In genomic region chr8:55638716-55639115, GRCm38 (mm10) we compare ENCODE assay signal across 25 mouse cellular contexts.
A peak's percentile ranks its signal among the peaks of the same experiment; 100 is the strongest.
DNase-seq lines count a peak whose midpoint lies in the region; ATAC-seq lines count a peak whose summit lies in the region.
"Had no signal": no experiment of that assay in that cellular context is flagged by ENCODE, and none has a peak within 500 bp of the region (broad histone marks: within the 10 kb centered on the region; RNA-seq: fewer than 3 reads in every experiment).

No protein-coding gene starts in this region.

- ATAC-seq in kidney, embryonic 16.5 days (ENCODE audit: low FRiP score, low TSS enrichment): no peak
- ATAC-seq in kidney, embryonic 14.5 days (ENCODE audit: low FRiP score, low TSS enrichment): no peak
- ATAC-seq: activated CD4-positive, CD25-positive, alpha-beta regulatory T cell, adult 4 months; forebrain, embryonic 14.5 days; forebrain, embryonic 16.5 days had no signal

- no peaks in the 10 kb centered on the region for H3K4me1 ChIP-seq in kidney, embryonic 16.5 days (ENCODE audit: insufficient read depth, low read length)
- H3K4me1 ChIP-seq in kidney, embryonic 14.5 days (ENCODE audit: control insufficient read depth, insufficient read depth, low read length): no peaks in the 10 kb centered on the region
- H3K4me1 ChIP-seq: embryonic facial prominence, embryonic 13.5 days; embryonic facial prominence, embryonic 15.5 days; forebrain, embryonic 10.5 days; forebrain, embryonic 12.5 days had no signal

- no peaks in the 10 kb centered on the region for H3K27me3 ChIP-seq in kidney, embryonic 16.5 days (ENCODE audit: insufficient read depth, low read length)
- H3K27me3 ChIP-seq in kidney, embryonic 14.5 days (ENCODE audit: control insufficient read depth, insufficient read depth, low read length): no peaks in the 10 kb centered on the region
- H3K27me3 ChIP-seq: embryonic facial prominence, embryonic 13.5 days; embryonic facial prominence, embryonic 15.5 days; forebrain, embryonic 12.5 days had no signal

- H3K4me2 ChIP-seq in kidney, embryonic 16.5 days (replicated peaks; ENCODE audit: low read depth, low read length): no peak overlapping the region
- H3K4me2 ChIP-seq in kidney, embryonic 14.5 days (replicated peaks; ENCODE audit: low read depth, low read length): no peak overlapping the region
- H3K4me2 ChIP-seq: embryonic facial prominence, embryonic 13.5 days; embryonic facial prominence, embryonic 15.5 days; forebrain, embryonic 12.5 days had no signal

- H3K4me3 ChIP-seq in kidney, embryonic 16.5 days (ENCODE audit: low read length): no peak overlapping the region
- H3K4me3 ChIP-seq in kidney, embryonic 14.5 days (ENCODE audit: low read length): no peak overlapping the region
- H3K4me3 ChIP-seq: embryonic facial prominence, embryonic 13.5 days; embryonic facial prominence, embryonic 15.5 days; erythroblast, embryonic 14.5 days; forebrain, embryonic 10.5 days; forebrain, embryonic 12.5 days had no signal

- H3K36me3 ChIP-seq in kidney, embryonic 16.5 days (ENCODE audit: insufficient read depth, low read length): no peaks in the 10 kb centered on the region
- H3K36me3 ChIP-seq in kidney, embryonic 14.5 days (ENCODE audit: control insufficient read depth, insufficient read depth, low read length): no peaks in the 10 kb centered on the region
- H3K36me3 ChIP-seq: embryonic facial prominence, embryonic 13.5 days; embryonic facial prominence, embryonic 15.5 days; forebrain, embryonic 10.5 days; forebrain, embryonic 12.5 days had no signal

- no peak overlapping the region for H3K27ac ChIP-seq in kidney, embryonic 16.5 days (ENCODE audit: low read length)
- no peak overlapping the region for H3K27ac ChIP-seq in kidney, embryonic 14.5 days (ENCODE audit: low read depth, low read length)
- H3K27ac ChIP-seq: embryonic facial prominence, embryonic 13.5 days; embryonic facial prominence, embryonic 15.5 days; forebrain, embryonic 10.5 days; forebrain, embryonic 12.5 days had no signal

- DNase-seq in kidney, adult 18-20 months: peak; percentile 7
- DNase-seq in kidney, adult 8-10 months: peak; percentile 23 to 45
- no peak for DNase-seq in kidney, postnatal 25 days
- DNase-seq in kidney, postnatal 36 days: peak; percentile 7 to 14
- DNase-seq in R1 (ENCODE audit: low read depth, low spot score): peak; percentile 4
- no peak for DNase-seq in embryo, embryonic 10 days (ENCODE audit: low spot score)
- DNase-seq: adrenal gland, adult 8-10 months; adrenal gland, postnatal 14 days; adrenal gland, postnatal 36 days; cerebellum, adult 11-12 months; cerebellum, adult 2 months; cerebellum, adult 9-10 months; cerebellum, postnatal 10 days; cerebellum, postnatal 25 days; embryo, embryonic 11 days had no signal

- 93% methylated on average over 2 of the region's 2 CpGs for WGBS in kidney, embryonic 16.5 days
- WGBS in kidney, embryonic 14.5 days: 95% methylated on average over 2 of the region's 2 CpGs

- H3K9ac ChIP-seq in kidney, embryonic 16.5 days (replicated peaks; ENCODE audit: low read length): no peak overlapping the region
- H3K9ac ChIP-seq in kidney, embryonic 14.5 days (ENCODE audit: low read depth, low read length): no peak overlapping the region
- H3K9ac ChIP-seq: embryonic facial prominence, embryonic 13.5 days; embryonic facial prominence, embryonic 15.5 days; forebrain, embryonic 12.5 days had no signal

- H3K9me3 ChIP-seq in kidney, embryonic 16.5 days (ENCODE audit: low read length): no peaks in the 10 kb centered on the region
- no peaks in the 10 kb centered on the region for H3K9me3 ChIP-seq in kidney, embryonic 14.5 days (ENCODE audit: control insufficient read depth, low read length)
- H3K9me3 ChIP-seq: embryonic facial prominence, embryonic 13.5 days; embryonic facial prominence, embryonic 15.5 days; forebrain, embryonic 10.5 days; forebrain, embryonic 12.5 days had no signal

Comparison
In these comparisons a context has a peak if more than half of its experiments do, and no peak if none do; other contexts are left out.
1. DNase-seq: peak in kidney, adult 18-20 months (single experiment), kidney, adult 8-10 months (2 of 2), kidney, postnatal 36 days (2 of 2) and R1 (single experiment); none in kidney, postnatal 25 days (0 of 2) and embryo, embryonic 10 days (single experiment).